In the genomic region with DNA sequence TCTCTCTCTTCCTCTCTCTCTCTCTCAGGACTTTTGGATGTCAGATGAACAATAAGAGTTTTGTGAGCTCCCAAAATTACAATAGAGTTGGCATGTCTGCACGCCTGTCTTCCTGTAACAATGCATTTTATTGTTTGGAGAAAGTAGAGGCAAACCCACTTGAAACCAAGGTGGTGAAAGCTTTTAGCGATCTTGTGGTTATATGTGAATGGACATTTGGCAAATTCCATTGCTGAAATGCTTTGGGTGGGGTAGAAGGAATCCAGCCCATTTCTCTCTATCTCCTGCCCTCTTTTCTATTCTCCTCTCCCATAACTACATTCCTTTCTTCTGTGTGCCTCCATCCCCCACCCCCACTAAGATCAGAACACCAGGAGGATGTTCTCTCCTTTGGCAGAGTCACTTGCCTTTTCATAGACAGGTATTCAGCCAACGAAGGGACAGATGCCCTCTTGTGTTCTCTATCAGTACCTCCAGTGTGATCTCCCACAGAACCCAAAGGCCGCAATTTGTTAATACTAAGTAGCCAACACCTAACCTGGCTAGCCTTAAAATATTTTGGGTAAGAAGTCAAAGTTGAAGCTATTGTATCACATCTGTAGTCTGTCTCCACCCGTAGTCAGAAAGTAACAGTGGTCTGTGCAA, we compare ENCODE assay signal across 13 mouse cellular contexts.
"Had no signal": no experiment of that assay in that cellular context is flagged by ENCODE, and none has a peak within 500 bp of the region (broad histone marks: within the 10 kb centered on the region; RNA-seq: fewer than 3 reads in every experiment).

No protein-coding gene starts in this region.

- H3K4me2 ChIP-seq: lung, embryonic 14.5 days; midbrain, embryonic 12.5 days; neural tube, embryonic 12.5 days; stomach, embryonic 15.5 days had no signal

- H3K36me3 ChIP-seq: midbrain, embryonic 10.5 days; midbrain, embryonic 12.5 days; neural tube, embryonic 12.5 days; stomach, embryonic 15.5 days had no signal

- H3K9me3 ChIP-seq: midbrain, embryonic 10.5 days; midbrain, embryonic 12.5 days; neural tube, embryonic 12.5 days; stomach, embryonic 15.5 days had no signal

- H3K9ac ChIP-seq: lung, embryonic 14.5 days; midbrain, embryonic 12.5 days; neural tube, embryonic 12.5 days; stomach, embryonic 15.5 days had no signal

- H3K27ac ChIP-seq: midbrain, embryonic 10.5 days; midbrain, embryonic 12.5 days; neural tube, embryonic 12.5 days; stomach, embryonic 15.5 days; stomach, postnatal 0 days had no signal

- H3K27me3 ChIP-seq: midbrain, embryonic 12.5 days; neural tube, embryonic 12.5 days; stomach, embryonic 15.5 days had no signal

- DNase-seq: lung, adult 18-20 months; lung, embryonic 14.5 days; lung, postnatal 10 days; lung, postnatal 4 days; midbrain, embryonic 14.5 days; right cerebral cortex, postnatal 14 days; thymus, postnatal 14 days; thymus, postnatal 36 days had no signal

- H3K4me3 ChIP-seq: midbrain, embryonic 10.5 days; midbrain, embryonic 12.5 days; neural tube, embryonic 12.5 days; stomach, embryonic 15.5 days had no signal

- H3K4me1 ChIP-seq: midbrain, embryonic 10.5 days; midbrain, embryonic 12.5 days; neural tube, embryonic 12.5 days; stomach, embryonic 15.5 days had no signal
